Mouse (Mus musculus): Measurements from ENCODE around the gene Ak3. TPM values are rescaled to one million over a fixed set of nuclear protein-coding genes. Genes with fewer than 3 reads are reported as not detected.

Ak3 gene
- 70.1 and 155 TPM in 2 replicates for polyA plus RNA-seq (2015; fragmentation: Nextera tagmentation; extraction: Ambion mirVana)

DNA sequence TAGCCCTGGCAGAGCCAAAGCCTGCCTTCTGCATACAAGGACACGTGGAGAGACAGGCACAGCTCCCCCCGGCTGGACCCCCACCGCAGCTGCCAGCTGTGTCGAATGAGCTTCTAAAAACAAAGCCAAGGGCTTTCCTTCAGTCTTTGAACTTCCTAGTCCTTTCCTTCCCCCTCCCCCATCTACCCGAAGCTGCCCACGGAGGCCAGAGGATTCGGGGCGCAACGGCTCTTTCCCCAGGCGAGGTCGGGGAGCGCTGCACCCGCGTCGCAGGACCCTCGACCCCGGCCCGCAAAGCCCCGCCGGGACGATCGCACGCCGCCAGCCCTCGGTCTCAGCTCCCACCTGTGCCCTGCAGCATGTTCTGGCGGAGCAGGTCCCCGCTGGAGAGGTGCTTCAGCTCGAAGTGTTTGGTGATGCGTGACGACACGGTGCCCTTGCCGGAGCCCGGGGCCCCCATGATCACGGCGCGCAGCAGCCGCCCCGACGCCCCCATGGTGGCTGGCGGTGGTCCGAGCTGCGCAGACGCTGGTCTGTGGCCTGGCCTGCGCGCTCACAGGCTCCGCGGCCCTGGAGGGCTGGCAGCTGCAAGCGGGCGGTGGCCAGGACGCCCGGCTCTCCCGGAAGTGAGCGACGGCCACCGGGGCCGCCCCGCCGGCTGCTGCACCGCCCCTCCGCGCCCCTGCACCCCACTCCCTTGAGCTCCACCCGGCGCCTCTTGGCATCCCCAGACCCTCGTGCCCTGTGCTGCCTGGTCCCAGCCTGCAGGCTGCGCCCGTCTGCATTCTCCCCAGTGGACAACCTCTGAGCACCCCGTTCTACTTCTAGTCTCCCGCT is at the start of gene Ak3:
Gene Ak3, minus strand, starts transcription at position 628 of the 837 bp plus-strand sequence.

DNA sequence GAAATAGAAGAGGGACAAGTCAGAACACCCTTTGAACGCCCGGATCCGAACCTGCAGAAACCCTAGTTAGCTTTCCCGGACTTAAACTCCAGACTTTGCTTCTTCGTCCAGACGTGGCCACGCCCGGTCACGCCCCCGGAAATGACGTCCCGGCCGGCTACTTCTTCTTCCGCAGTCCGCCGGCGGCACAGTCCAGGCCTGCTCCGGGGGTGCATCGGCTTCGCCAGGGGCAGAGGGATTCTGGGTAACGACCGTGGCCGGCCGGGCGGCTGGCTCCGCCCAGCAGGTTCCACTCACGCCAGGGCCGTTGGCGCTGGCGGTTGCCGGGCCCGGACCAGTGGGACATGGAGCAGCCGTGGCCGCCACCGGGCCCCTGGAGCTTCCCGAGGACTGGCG is 57.6 kb downstream of the Ak3 start, which contains the start of gene Cdc37l1:
Gene Cdc37l1, plus strand, starts transcription at position 159 of the 396 bp plus-strand sequence.

Other genes with a start within 250 kb of the Ak3 start
- gene Slc1a1, start 212.9 kb downstream of the Ak3 start, polyA plus RNA-seq (2015; fragmentation: Nextera tagmentation; extraction: Ambion mirVana) = 0.29 and 0.44 TPM in 2 replicates
- 7.2 and 12.8 TPM in 2 replicates for gene Plpp6, start 84.0 kb downstream of the Ak3 start, polyA plus RNA-seq (2015; fragmentation: Nextera tagmentation; extraction: Ambion mirVana)
- gene 4430402I18Rik, start 80.2 kb downstream of the Ak3 start, polyA plus RNA-seq (2015; fragmentation: Nextera tagmentation; extraction: Ambion mirVana) = 2.3 and 4.7 TPM in 2 replicates
- 16.2 and 26.5 TPM in 2 replicates for gene Cdc37l1, start 57.6 kb downstream of the Ak3 start, polyA plus RNA-seq (2015; fragmentation: Nextera tagmentation; extraction: Ambion mirVana)
- 27.1 and 38.7 TPM in 2 replicates for gene Rcl1, start 53.4 kb upstream of the Ak3 start, polyA plus RNA-seq (2015; fragmentation: Nextera tagmentation; extraction: Ambion mirVana)
- 6.8 and 7.8 TPM in 2 replicates for gene Jak2, start 203.9 kb upstream of the Ak3 start, polyA plus RNA-seq (2015; fragmentation: Nextera tagmentation; extraction: Ambion mirVana)

Data from adrenal gland, postnatal 0 days (tissue).